9 mouse cellular contexts compared by ENCODE assay signal in the genomic region with DNA sequence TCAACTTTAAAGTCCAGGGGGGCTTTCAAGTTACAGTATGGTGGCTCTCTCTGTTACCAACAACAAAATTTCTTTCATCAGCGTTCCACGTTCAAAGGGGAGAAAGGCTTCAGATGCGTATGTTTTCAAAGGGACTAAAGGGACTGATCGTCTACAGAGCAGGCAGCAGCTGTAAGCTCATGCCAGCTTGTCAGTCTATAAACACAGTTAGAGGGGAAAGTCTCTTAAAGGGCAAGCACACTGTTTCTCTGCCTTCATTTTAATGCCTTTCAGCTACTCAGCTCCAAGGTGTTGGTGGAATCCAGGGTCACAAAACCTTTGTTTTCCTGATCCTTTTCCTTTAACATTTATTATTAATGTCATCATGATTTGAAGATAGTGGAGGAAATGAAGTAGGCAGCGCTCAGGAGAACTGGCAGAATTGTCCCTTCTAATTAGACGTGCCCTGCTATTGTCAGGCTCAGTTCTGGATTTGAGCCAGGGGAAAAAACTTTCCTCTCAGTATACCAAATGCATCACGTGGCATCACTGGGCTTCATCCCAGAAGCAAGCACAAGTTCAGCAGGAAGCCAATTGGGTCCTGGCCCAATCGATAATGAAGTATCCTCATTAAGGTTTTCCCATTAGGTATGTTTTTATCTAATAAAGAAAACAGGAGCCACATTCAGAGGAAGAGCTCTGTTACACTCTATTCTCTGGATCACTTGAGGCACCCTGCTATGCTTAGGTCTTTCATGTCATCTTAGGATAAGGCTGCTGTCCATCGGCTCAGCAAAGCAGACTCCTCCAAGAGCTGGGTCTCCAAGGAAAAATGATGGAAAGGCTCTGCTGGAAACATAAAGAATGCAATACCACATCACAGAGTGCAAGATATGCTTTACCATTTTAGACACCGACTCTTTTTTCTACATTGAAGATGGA.
DNase-seq lines count a peak whose midpoint lies in the region; ATAC-seq lines count a peak whose summit lies in the region.
"Had no signal": no experiment of that assay in that cellular context is flagged by ENCODE, and none has a peak within 500 bp of the region (broad histone marks: within the 10 kb centered on the region; RNA-seq: fewer than 3 reads in every experiment).

No protein-coding gene starts in this region.

- no peak overlapping the region for H3K4me3 ChIP-seq in kidney, embryonic 14.5 days (ENCODE audit: low read length)
- no peak overlapping the region for H3K4me3 ChIP-seq in forebrain, embryonic 12.5 days (replicated peaks)
- H3K4me3 ChIP-seq in hindbrain, embryonic 14.5 days (replicated peaks; ENCODE audit: low read length) = no peak overlapping the region
- no peak overlapping the region for H3K4me3 ChIP-seq in midbrain, embryonic 12.5 days
- H3K4me3 ChIP-seq: heart, adult 2 months had no signal

- H3K36me3 ChIP-seq in kidney, embryonic 14.5 days (ENCODE audit: control insufficient read depth, insufficient read depth, low read length) = no peaks in the 10 kb centered on the region
- H3K36me3 ChIP-seq in forebrain, embryonic 12.5 days (replicated peaks) = no peaks in the 10 kb centered on the region
- H3K36me3 ChIP-seq in hindbrain, embryonic 14.5 days (replicated peaks; ENCODE audit: control insufficient read depth, insufficient read depth) = no peaks in the 10 kb centered on the region
- no peaks in the 10 kb centered on the region for H3K36me3 ChIP-seq in midbrain, embryonic 12.5 days

- no peaks in the 10 kb centered on the region for H3K4me1 ChIP-seq in kidney, embryonic 14.5 days (ENCODE audit: control insufficient read depth, insufficient read depth, low read length)
- H3K4me1 ChIP-seq in forebrain, embryonic 12.5 days = peaks cover 19% of the 10 kb centered on the region
- peaks cover 17% of the 10 kb centered on the region for H3K4me1 ChIP-seq in hindbrain, embryonic 14.5 days (replicated peaks; ENCODE audit: control insufficient read depth, insufficient read depth, low read length)
- peaks cover 10% of the 10 kb centered on the region; the same call in 1 of the 2 replicates for H3K4me1 ChIP-seq in midbrain, embryonic 12.5 days

- no peak for ATAC-seq in kidney, embryonic 14.5 days (ENCODE audit: low FRiP score, low TSS enrichment)
- peak; percentile 87; the same call in 1 of the 2 replicates for ATAC-seq in forebrain, embryonic 12.5 days (ENCODE audit: low FRiP score)
- ATAC-seq in hindbrain, embryonic 14.5 days (ENCODE audit: low FRiP score) = peak; percentile 86; the same call in 1 of the 2 replicates
- peak; percentile 82 for ATAC-seq in midbrain, embryonic 12.5 days (ENCODE audit: low FRiP score, low read depth)
- no peak for ATAC-seq in megakaryocyte, adult 5-6 weeks (ENCODE audit: poor library complexity, severe bottlenecking)

- H3K27me3 ChIP-seq in kidney, embryonic 14.5 days (ENCODE audit: control insufficient read depth, insufficient read depth, low read length) = no peaks in the 10 kb centered on the region
- no peaks in the 10 kb centered on the region for H3K27me3 ChIP-seq in forebrain, embryonic 12.5 days
- no peaks in the 10 kb centered on the region for H3K27me3 ChIP-seq in hindbrain, embryonic 14.5 days (ENCODE audit: control insufficient read depth, insufficient read depth, low read length)
- H3K27me3 ChIP-seq in midbrain, embryonic 12.5 days = no peaks in the 10 kb centered on the region

- no peak overlapping the region for H3K4me2 ChIP-seq in kidney, embryonic 14.5 days (replicated peaks; ENCODE audit: low read depth, low read length)
- peak overlapping the region; percentile 18; the same call in 1 of the 2 replicates for H3K4me2 ChIP-seq in forebrain, embryonic 12.5 days
- peak overlapping the region; percentile 36 for H3K4me2 ChIP-seq in hindbrain, embryonic 14.5 days (replicated peaks)
- peak overlapping the region; percentile 23 for H3K4me2 ChIP-seq in midbrain, embryonic 12.5 days (replicated peaks)

- DNase-seq in kidney, adult 18-20 months = peak; percentile 16
- peak; percentile 65 for DNase-seq in hindbrain, embryonic 14.5 days (ENCODE audit: low spot score)
- DNase-seq in spleen, postnatal 10 days (ENCODE audit: low spot score in 2 of 2) = no peak
- no peak for DNase-seq in thymus, adult 18-20 months

- H3K9ac ChIP-seq in kidney, embryonic 14.5 days (ENCODE audit: low read depth, low read length) = no peak overlapping the region
- H3K9ac ChIP-seq in forebrain, embryonic 12.5 days = no peak overlapping the region
- no peak overlapping the region for H3K9ac ChIP-seq in hindbrain, embryonic 14.5 days
- no peak overlapping the region for H3K9ac ChIP-seq in midbrain, embryonic 12.5 days (replicated peaks)

- H3K9me3 ChIP-seq in kidney, embryonic 14.5 days (ENCODE audit: control insufficient read depth, low read length) = no peaks in the 10 kb centered on the region
- H3K9me3 ChIP-seq in forebrain, embryonic 12.5 days = no peaks in the 10 kb centered on the region
- no peaks in the 10 kb centered on the region for H3K9me3 ChIP-seq in hindbrain, embryonic 14.5 days (ENCODE audit: control insufficient read depth, low read length)
- no peaks in the 10 kb centered on the region for H3K9me3 ChIP-seq in midbrain, embryonic 12.5 days

- no peak overlapping the region for H3K27ac ChIP-seq in kidney, embryonic 14.5 days (ENCODE audit: low read depth, low read length)
- 0 out of 2 replicates have a peak overlapping the region, but pooled peaks have one; percentile 3 for H3K27ac ChIP-seq in forebrain, embryonic 12.5 days
- no peak overlapping the region; the same call in 1 of the 2 replicates for H3K27ac ChIP-seq in hindbrain, embryonic 14.5 days
- peak overlapping the region; percentile 52; the same call in 1 of the 2 replicates for H3K27ac ChIP-seq in midbrain, embryonic 12.5 days (replicated peaks)
- H3K27ac ChIP-seq: heart, adult 2 months had no signal

- 43% methylated on average over 10 of the region's 10 CpGs for WGBS in kidney, embryonic 14.5 days
- 15% methylated on average over 10 of the region's 10 CpGs for WGBS in forebrain, embryonic 12.5 days
- 20% methylated on average over 10 of the region's 10 CpGs for WGBS in hindbrain, embryonic 14.5 days
- 20% methylated on average over 10 of the region's 10 CpGs for WGBS in midbrain, embryonic 12.5 days

Comparison
In these comparisons a context has a peak if more than half of its experiments do, and no peak if none do; other contexts are left out.
1. DNase-seq: peak in kidney, adult 18-20 months (single experiment) and hindbrain, embryonic 14.5 days (single experiment); none in spleen, postnatal 10 days (0 of 2) and thymus, adult 18-20 months (0 of 2).
2. ATAC-seq: peak in forebrain, embryonic 12.5 days (single experiment), hindbrain, embryonic 14.5 days (single experiment) and midbrain, embryonic 12.5 days (single experiment); none in kidney, embryonic 14.5 days (single experiment) and megakaryocyte, adult 5-6 weeks (single experiment).
3. H3K27ac ChIP-seq: peak in forebrain, embryonic 12.5 days (single experiment) and midbrain, embryonic 12.5 days (single experiment); none in kidney, embryonic 14.5 days (single experiment) and hindbrain, embryonic 14.5 days (single experiment).